Mouse (Mus musculus) midbrain, embryonic 15.5 days (tissue): Measurements from ENCODE around the gene Gm15446. TPM values are rescaled to one million over a fixed set of nuclear protein-coding genes. Genes with fewer than 3 reads are reported as not detected.
A peak's percentile ranks its signal among the peaks of the same experiment; 100 is the strongest.
"Not testable (repeated sequence)": the region's sequence is repeated elsewhere in the genome, so short reads cannot be mapped to it uniquely, and the experiment has no call there.

Experiments used
- ATAC-seq: fragments of 200-750 bp; cut with Nextera tagmentation; replicated peaks from 2 replicates; pipeline ENCODE4 v1.8.0; 2017; ENCODE audit warnings: moderate TSS enrichment
- H3K27ac ChIP-seq: fragments of 300-500 bp; sonication (generic); 2 replicates; pipeline ENCODE4 v1.5.1; 2015; ENCODE audit warnings: mild to moderate bottlenecking, inconsistent platforms
- H3K27me3 ChIP-seq: fragments of 300-500 bp; sonication (generic); replicated peaks from 2 replicates; pipeline ENCODE4 v1.6.1; 2015; ENCODE audit warnings: inconsistent platforms
- H3K36me3 ChIP-seq: fragments of 300-500 bp; sonication (generic); replicated peaks from 2 replicates; pipeline ENCODE4 v1.6.1; 2015; ENCODE audit warnings: inconsistent platforms
- H3K4me1 ChIP-seq: fragments of 300-500 bp; sonication (generic); 2 replicates; pipeline ENCODE4 v1.6.1; 2015; ENCODE audit warnings: inconsistent platforms
- H3K4me2 ChIP-seq: fragments of 300-500 bp; sonication (generic); 2 replicates; pipeline ENCODE4 v1.6.1; 2015; ENCODE audit warnings: inconsistent platforms, mild to moderate bottlenecking, moderate library complexity
- H3K4me3 ChIP-seq: fragments of 300-500 bp; sonication (generic); 2 replicates; pipeline ENCODE4 v1.5.1; 2015; ENCODE audit warnings: mild to moderate bottlenecking, inconsistent platforms
- H3K9ac ChIP-seq: fragments of 300-500 bp; sonication (generic); 2 replicates; pipeline ENCODE4 v1.6.1; 2015; ENCODE audit warnings: mild to moderate bottlenecking, inconsistent platforms
- H3K9me3 ChIP-seq: fragments of 300-500 bp; sonication (generic); 2 replicates; pipeline ENCODE4 v1.6.1; 2016; ENCODE audit warnings: inconsistent platforms
- whole genome bisulfite sequencing: fragments of 180-500 bp; shearing (Covaris S2); methylation state at CpG from one replicate; pipeline ENCODE4 v1.1.7; 2015; ENCODE audit warnings: mixed read lengths; 5-methylcytosine and 5-hydroxymethylcytosine counted together
- polyA plus RNA-seq: library from polyadenylated mRNA; unstranded; fragments of >200 nt; fragmentation: Nextera tagmentation; extraction: Ambion mirVana; gene quantifications from 2 replicates; pipeline ENCODE4 v1.2.1, GENCODE M21; 2015

Gene Gm15446
- 0.39 and 0.46 TPM in 2 replicates for polyA plus RNA-seq

DNA sequence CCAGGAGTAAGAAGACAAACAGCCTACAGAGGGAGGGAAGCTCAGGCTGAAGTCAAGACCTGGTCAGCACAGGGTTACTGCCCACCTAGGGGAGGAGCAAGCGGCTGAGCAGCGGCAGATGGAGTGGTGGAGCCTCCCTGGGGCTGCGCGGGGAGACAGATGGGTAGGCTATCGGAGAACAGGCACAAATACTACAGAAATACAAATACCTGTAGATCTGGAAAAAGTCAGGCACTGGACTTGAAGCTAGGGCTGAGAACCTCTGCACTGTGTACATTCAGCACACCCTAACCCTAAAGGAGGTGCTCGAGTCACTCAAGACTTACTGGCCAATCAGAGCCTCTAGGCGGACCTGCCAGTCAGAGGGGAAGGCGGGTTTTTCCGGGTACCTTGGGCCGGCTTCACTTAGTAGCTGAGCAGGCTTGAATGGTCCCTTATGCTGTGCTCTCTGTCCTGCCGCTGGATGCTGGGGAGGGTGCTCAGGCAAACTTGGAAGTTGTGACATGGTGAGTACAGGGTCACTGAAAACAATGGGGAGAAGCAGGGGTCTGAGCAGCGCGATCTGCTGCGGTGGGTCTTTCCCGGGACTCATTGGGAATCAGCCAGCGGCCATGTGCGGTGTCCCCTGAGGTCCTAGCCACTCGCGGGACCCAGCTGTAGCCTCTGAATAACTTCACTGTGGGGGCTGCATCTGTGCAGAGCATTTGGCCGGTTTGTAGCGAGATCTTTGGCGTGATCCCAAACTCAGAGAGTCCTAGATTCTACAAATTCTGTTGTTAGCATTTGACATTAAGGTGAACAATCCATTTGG is at the start of gene Gm15446:
TSS of gene Gm15446 (plus strand) at position 140 of the 811 bp plus-strand sequence.
- peak; percentile 99 for ATAC-seq
- H3K4me3 ChIP-seq: peak within 1 kb of the TSS; percentile 62
- peak within 1 kb of the TSS; percentile 59 for H3K9ac ChIP-seq
- H3K36me3 ChIP-seq, H3K27me3 ChIP-seq, H3K9me3 ChIP-seq: not testable (repeated sequence)
- under 1% methylated on average over 22 of the region's 22 CpGs for WGBS
- peak within 1 kb of the TSS; percentile 68 for H3K27ac ChIP-seq
- H3K4me2 ChIP-seq: peak within 1 kb of the TSS; percentile 49
- peaks cover 15% of the 10 kb centered on the region for H3K4me1 ChIP-seq

DNA sequence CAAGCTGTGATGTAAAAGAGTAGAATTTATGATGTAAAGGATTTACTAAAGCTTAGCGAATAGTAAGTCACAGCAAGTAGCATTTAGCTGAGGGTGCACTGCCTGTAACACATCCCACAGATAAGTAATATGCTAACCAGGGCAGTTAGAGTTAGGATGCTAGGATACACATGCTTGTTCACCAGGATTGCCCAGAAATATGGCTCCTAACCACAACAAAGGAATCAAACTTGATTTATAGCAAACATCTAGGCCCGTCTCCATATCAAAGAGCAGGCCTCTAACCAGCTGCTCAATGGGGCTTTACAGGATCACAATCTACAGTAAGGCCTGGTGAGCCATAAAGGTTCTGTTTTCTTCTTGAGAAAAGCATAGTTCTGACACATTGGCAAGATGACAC is 929 bp downstream of the Gm15446 start:
- not testable (repeated sequence) for ATAC-seq, H3K27ac ChIP-seq, H3K36me3 ChIP-seq, H3K27me3 ChIP-seq, H3K9me3 ChIP-seq
- Histone ChIP-seq H3K4me2 (peak overlapping the region; percentile 49), H3K4me3 (peak overlapping the region; percentile 62), H3K9ac (peak overlapping the region; percentile 59), H3K4me1 (peaks cover 15% of the 10 kb centered on the region)
- WGBS: 14% methylated on average over 2 of the region's 2 CpGs

DNA sequence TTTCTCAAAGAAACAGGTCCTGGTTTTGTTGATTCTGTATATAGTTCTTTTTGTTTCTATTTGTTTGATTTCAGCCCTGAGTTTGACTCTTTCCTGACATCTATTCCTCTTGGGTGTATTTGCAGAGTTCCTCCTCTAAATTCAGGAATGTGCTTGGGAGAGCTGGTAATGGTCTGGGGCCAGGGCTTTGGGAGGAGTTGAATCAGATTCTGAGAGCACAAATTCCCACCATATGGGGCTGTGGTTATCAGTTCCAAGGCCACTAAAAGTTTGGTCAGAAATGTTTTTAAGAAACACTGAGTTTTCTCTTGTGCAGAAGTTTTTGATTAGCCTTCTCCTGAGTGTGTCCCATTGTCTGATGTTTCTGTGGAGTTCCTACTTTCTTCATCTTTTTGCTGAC is 1.7 kb downstream of the Gm15446 start:
- ATAC-seq: no peak
- H3K9me3 ChIP-seq: no peaks in the 10 kb centered on the region
- H3K36me3 ChIP-seq: no peaks in the 10 kb centered on the region; the same call in 1 of the 2 replicates
- no peak overlapping the region for H3K27ac ChIP-seq
- H3K4me1 ChIP-seq: peaks cover 15% of the 10 kb centered on the region
- H3K4me2 ChIP-seq: no peak overlapping the region
- H3K27me3 ChIP-seq: no peaks in the 10 kb centered on the region
- no peak overlapping the region for H3K4me3 ChIP-seq
- no peak overlapping the region for H3K9ac ChIP-seq

GRCm38 (mm10) chr5:109950281-109950680 is 27.1 kb downstream of the Gm15446 start:
- H3K4me3 ChIP-seq: no peak overlapping the region
- no peak overlapping the region for H3K27ac ChIP-seq
- no CpG with 5 or more reads among the region's 1 CpGs for WGBS
- no peaks in the 10 kb centered on the region for H3K4me1 ChIP-seq
- no peak overlapping the region for H3K9ac ChIP-seq
- no peaks in the 10 kb centered on the region for H3K27me3 ChIP-seq
- no peaks in the 10 kb centered on the region for H3K36me3 ChIP-seq
- no peak for ATAC-seq
- no peaks in the 10 kb centered on the region for H3K9me3 ChIP-seq
- H3K4me2 ChIP-seq: no peak overlapping the region

- not testable (repeated sequence) for H3K4me1 ChIP-seq, H3K4me2 ChIP-seq, H3K36me3 ChIP-seq, H3K9me3 ChIP-seq, ATAC-seq, H3K4me3 ChIP-seq, H3K9ac ChIP-seq, H3K27ac ChIP-seq, H3K27me3 ChIP-seq
- no CpG with 5 or more reads among the region's 2 CpGs for WGBS
Measured at GRCm38 (mm10) chr5:109980743-109981142, 57.5 kb downstream of the Gm15446 start.

Other genes starting within 250 kb of the Gm15446 start
- gene 5430403G16Rik, start 232.4 kb upstream of the Gm15446 start, polyA plus RNA-seq: 1.7 and 2.0 TPM in 2 replicates
- 3.4 and 4.3 TPM in 2 replicates for gene 4930522L14Rik, start 171.5 kb upstream of the Gm15446 start, polyA plus RNA-seq
- gene Zfp932, start 73.1 kb downstream of the Gm15446 start, polyA plus RNA-seq: 22.2 and 23.2 TPM in 2 replicates
- 3.2 and 4.4 TPM in 2 replicates for gene Gm17655, start 149.1 kb downstream of the Gm15446 start, polyA plus RNA-seq
- gene Gm35315, start 171.0 kb downstream of the Gm15446 start, polyA plus RNA-seq: 0.56 and 0.58 TPM in 2 replicates
- gene Plcxd1, start 176.6 kb downstream of the Gm15446 start, polyA plus RNA-seq: 7.0 and 7.5 TPM in 2 replicates
- 67.0 and 67.3 TPM in 2 replicates for gene Gtpbp6, start 184.8 kb downstream of the Gm15446 start, polyA plus RNA-seq
- gene Zfp605, start 186.7 kb downstream of the Gm15446 start, polyA plus RNA-seq: 18.1 and 19.7 TPM in 2 replicates
- gene Chfr, start 212.4 kb downstream of the Gm15446 start, polyA plus RNA-seq: 88.0 and 91.7 TPM in 2 replicates